Mouse (Mus musculus) thymus, postnatal 10 days (tissue): ENCODE measurements around the gene Tmem220.
"Not testable (repeated sequence)": the region's sequence is repeated elsewhere in the genome, so short reads cannot be mapped to it uniquely, and the experiment has no call there.

ENCODE experiments used
- DNase-seq, 2 experiments: peaks; one replicate each; pipeline ENCODE4 v3.0.0; 2021; ENCODE audit warnings: low spot score in 2 of 2

The Tmem220 gene

GRCm38 (mm10) chr11:67019711-67020475, 5.1 kb upstream of the Tmem220 start:
- DNase-seq = no peak

GRCm38 (mm10) chr11:67020948-67021347, 4.0 kb upstream of the Tmem220 start:
- DNase-seq = peak; percentile 28 to 58

GRCm38 (mm10) chr11:67022354-67023115, 2.4 kb upstream of the Tmem220 start:
- peak in 1 of 2 experiments; percentile 38 for DNase-seq

- not testable (repeated sequence) for DNase-seq
These were observed 1.8 kb upstream of the Tmem220 start for GRCm38 (mm10) chr11:67023191-67023590.

- DNase-seq = no peak
These were observed 1.1 kb upstream of the Tmem220 start for GRCm38 (mm10) chr11:67023802-67024340.

- DNase-seq = no peak
These were observed 6.1 kb downstream of the Tmem220 start for GRCm38 (mm10) chr11:67030904-67031602.

- DNase-seq = no peak
These were observed 6.6 kb downstream of the Tmem220 start for GRCm38 (mm10) chr11:67031603-67031915.

GRCm38 (mm10) chr11:67034775-67035485, 10.0 kb downstream of the Tmem220 start:
- DNase-seq = no peak

GRCm38 (mm10) chr11:67036229-67036628, 11.3 kb downstream of the Tmem220 start:
- DNase-seq = no peak

- no peak for DNase-seq
These were observed 11.9 kb downstream of the Tmem220 start for GRCm38 (mm10) chr11:67036892-67037291.

GRCm38 (mm10) chr11:67039799-67040198, 14.8 kb downstream of the Tmem220 start:
- no peak for DNase-seq

- no peak for DNase-seq
These were observed 15.5 kb downstream of the Tmem220 start for GRCm38 (mm10) chr11:67040483-67040882.

GRCm38 (mm10) chr11:67043007-67043406, 18.1 kb downstream of the Tmem220 start:
- DNase-seq = no peak

GRCm38 (mm10) chr11:67044959-67045358, 20.0 kb downstream of the Tmem220 start:
- no peak for DNase-seq

- no peak for DNase-seq
These were observed 22.2 kb downstream of the Tmem220 start for GRCm38 (mm10) chr11:67047199-67047598.

- no peak for DNase-seq
These were observed 23.5 kb downstream of the Tmem220 start for GRCm38 (mm10) chr11:67048496-67048895.

- no peak for DNase-seq
These were observed 24.3 kb downstream of the Tmem220 start for GRCm38 (mm10) chr11:67049256-67049655.

GRCm38 (mm10) chr11:67051676-67052320, 26.8 kb downstream of the Tmem220 start:
- DNase-seq = no peak

GRCm38 (mm10) chr11:67052321-67052952, 27.5 kb downstream of the Tmem220 start, which contains the start of the genes Adprm and Sco1:
Gene Adprm (minus strand): TSS chr11:67052594.
Gene Sco1 (plus strand): TSS chr11:67052670.
- peak; percentile 66 to 74 for DNase-seq

GRCm38 (mm10) chr11:67054754-67055365, 29.9 kb downstream of the Tmem220 start:
- DNase-seq = no peak
